Mouse (Mus musculus) urinary bladder, postnatal 36 days (tissue): ENCODE data around the gene Myo18b.
A peak's percentile ranks its signal among the peaks of the same experiment; 100 is the strongest.

Experiments used
- DNase-seq, 2 experiments: peaks; one replicate each; pipeline ENCODE4 v3.0.0; 2022; ENCODE audit warnings: low spot score in 2 of 2, mixed read lengths in 1 of 2

Gene Myo18b

GRCm38 (mm10) chr5:112895674-112896654, at the start of gene Myo18b:
Gene Myo18b, minus strand, starts transcription at chr5:112896362.
- DNase-seq, result no peak

- DNase-seq, result no peak
These were observed 49.8 kb upstream of the Myo18b start for GRCm38 (mm10) chr5:112945925-112946324.

GRCm38 (mm10) chr5:112942244-112942643, 46.1 kb upstream of the Myo18b start:
- no peak for DNase-seq

- DNase-seq, result no peak
These were observed 44.8 kb upstream of the Myo18b start for GRCm38 (mm10) chr5:112941001-112941400.

GRCm38 (mm10) chr5:112936632-112937031, 40.5 kb upstream of the Myo18b start:
- no peak for DNase-seq

GRCm38 (mm10) chr5:112935436-112935835, 39.3 kb upstream of the Myo18b start:
- no peak for DNase-seq

GRCm38 (mm10) chr5:112932878-112933567, 36.9 kb upstream of the Myo18b start:
- DNase-seq, result no peak

GRCm38 (mm10) chr5:112931901-112932300, 35.7 kb upstream of the Myo18b start:
- no peak for DNase-seq

- DNase-seq, result no peak
These were observed 32.2 kb upstream of the Myo18b start for GRCm38 (mm10) chr5:112928201-112928881.

- DNase-seq, result no peak
These were observed 29.3 kb upstream of the Myo18b start for GRCm38 (mm10) chr5:112925422-112925821.

- DNase-seq, result no peak
These were observed 28.6 kb upstream of the Myo18b start for GRCm38 (mm10) chr5:112924806-112925205.

GRCm38 (mm10) chr5:112923841-112924240, 27.7 kb upstream of the Myo18b start:
- DNase-seq, result no peak

- no peak for DNase-seq
These were observed 25.8 kb upstream of the Myo18b start for GRCm38 (mm10) chr5:112921914-112922313.

- DNase-seq, result no peak
These were observed 14.2 kb upstream of the Myo18b start for GRCm38 (mm10) chr5:112910381-112910780.

- no peak for DNase-seq
These were observed 12.0 kb upstream of the Myo18b start for GRCm38 (mm10) chr5:112908169-112908614.

GRCm38 (mm10) chr5:112907504-112907903, 11.3 kb upstream of the Myo18b start:
- no peak for DNase-seq

- no peak for DNase-seq
These were observed 2.6 kb downstream of the Myo18b start for GRCm38 (mm10) chr5:112893462-112894060.

- no peak for DNase-seq
These were observed 3.8 kb downstream of the Myo18b start for GRCm38 (mm10) chr5:112892411-112892810.

- DNase-seq, result no peak
These were observed 7.5 kb downstream of the Myo18b start for GRCm38 (mm10) chr5:112888651-112889050.

GRCm38 (mm10) chr5:112886687-112887491, 9.3 kb downstream of the Myo18b start:
- DNase-seq, result peak in 1 of 2 experiments; percentile 45
